Mouse (Mus musculus): ENCODE results near the gene Kat5.

Kat5 gene

DNA sequence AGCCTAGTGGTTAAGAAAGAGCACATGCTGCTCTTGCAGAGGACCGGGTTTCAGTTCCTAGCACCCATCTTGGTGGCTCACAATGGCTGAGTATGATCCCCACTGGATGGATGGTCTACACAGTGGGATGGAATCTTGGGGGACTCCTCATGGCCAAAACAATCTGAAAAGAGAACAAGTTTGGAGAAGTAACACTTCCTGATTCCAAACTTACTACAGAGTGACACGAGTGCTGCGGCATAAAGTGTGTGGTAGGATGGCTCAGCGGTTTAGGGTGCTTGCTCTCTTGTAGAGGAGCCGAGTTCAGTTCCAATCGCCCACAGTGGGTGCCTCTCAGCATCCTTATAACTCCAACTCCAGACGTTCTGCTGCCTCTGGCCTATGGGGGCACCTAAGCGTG lies 15.3 kb upstream of the Kat5 start:
- no peak for DNase-seq

- no peak for DNase-seq
Observed at GRCm38 (mm10) chr19:5621884-5622283, 11.8 kb upstream of the Kat5 start.

DNA sequence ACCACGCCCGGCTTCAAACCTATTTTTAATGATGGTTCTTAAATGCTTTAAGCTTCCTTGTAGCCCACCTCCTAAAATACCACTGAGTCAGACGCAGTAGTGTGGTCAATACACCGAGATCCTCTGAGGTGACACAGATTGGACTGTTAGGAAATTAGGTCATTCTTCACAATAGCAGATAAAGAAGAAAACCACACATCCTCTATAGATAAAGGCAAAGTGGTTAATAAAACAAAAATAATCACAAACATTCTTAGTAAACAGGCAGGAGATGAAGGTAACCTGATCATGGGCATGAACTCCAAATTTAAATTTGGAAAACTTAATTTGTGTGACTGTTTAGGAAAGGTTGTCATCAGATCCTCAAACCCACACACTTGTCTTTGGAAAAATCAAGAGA lies 10.0 kb upstream of the Kat5 start:
- no peak for DNase-seq

DNA sequence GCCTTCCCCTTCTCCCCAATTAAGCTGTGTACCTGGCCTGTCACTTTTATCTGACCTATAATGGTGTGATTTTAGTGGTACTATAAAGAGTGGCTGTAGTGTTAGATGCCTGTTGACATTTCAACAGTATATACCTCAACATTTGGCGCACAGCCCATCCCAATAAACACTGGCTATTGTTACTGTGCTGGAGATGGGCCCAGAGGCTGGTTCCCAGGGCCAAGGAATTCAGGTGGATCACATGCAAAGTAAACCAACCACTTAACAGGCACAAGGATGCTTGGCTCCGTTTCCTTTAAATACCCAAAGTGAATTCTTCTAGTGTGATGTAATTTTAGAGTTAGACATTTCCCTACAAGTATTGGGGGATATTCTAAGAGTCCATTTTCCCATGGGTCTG lies 4.9 kb upstream of the Kat5 start:
- no peak for DNase-seq

DNA sequence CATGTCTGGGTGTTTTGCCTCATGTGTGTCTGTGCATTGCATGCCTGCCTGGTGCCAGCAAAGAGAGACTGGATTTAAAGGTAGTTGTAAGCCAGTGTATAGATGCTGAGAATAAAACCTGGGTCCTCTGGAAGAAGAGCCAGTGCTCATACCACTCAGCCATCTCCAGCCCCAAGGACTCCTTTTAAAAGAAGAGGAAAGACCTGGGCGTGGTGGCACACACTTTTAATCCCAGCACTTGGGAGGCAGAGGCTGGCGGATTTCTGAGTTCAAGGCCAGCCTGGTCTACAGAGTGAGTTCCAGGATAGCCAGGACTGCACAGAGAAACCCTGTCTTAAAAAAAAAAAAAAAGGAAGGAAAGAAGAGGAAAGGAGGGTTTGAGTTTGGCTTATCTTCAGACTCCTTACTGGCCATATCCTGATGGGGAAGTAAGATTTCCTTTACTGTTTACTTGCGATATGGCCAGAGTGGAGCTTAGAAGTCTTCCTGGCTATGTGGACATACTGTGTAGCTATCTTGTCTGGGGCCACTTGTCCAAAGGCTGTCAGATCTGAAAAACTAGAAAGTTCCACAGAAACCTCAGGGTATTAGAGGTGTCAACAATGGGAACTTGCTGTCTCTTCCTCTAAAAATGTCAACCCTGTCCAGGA lies 2.9 kb upstream of the Kat5 start:
- no peak for DNase-seq

GRCm38 (mm10) chr19:5611973-5612372 lies 1.9 kb upstream of the Kat5 start:
- DNase-seq = peak; percentile 16

GRCm38 (mm10) chr19:5609171-5609546 lies 878 bp downstream of the Kat5 start:
- DNase-seq = no peak

GRCm38 (mm10) chr19:5608707-5609106 lies 1.3 kb downstream of the Kat5 start:
- DNase-seq = peak; percentile 36

DNA sequence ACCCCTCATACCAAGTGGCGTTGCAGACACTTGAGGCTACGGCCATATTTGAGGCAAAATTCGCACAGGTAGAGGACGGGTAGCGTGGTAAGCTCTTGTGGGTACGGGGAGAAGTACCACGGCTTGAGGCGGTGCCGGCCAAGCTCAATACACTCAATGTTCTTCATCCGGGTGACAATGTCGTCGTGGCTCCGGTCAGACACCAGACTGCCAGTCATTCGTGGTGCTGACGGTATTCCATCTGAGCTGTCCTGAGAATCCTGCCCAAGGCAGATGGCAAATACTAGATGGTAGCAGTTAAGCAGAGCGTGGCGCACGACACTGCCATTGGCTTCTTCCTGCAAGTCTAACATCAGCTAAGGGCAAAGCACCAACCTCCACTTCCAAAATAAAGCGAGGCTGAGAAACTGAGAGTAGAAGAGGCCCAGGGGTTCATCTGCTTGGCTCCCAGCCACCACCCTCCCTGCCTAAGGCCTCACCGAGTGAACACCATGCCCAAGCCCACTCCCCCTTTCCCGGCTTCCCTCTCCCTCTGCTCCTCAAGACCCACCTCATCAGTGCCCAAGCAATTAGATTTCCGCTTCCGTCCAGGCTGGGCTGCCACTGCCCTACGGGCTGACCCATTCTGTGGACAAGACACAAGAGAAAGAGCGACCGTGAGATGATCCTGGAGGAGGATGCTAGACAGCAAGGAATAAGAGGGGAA lies 2.2 kb downstream of the Kat5 start:
- DNase-seq = peak; percentile 42

DNA sequence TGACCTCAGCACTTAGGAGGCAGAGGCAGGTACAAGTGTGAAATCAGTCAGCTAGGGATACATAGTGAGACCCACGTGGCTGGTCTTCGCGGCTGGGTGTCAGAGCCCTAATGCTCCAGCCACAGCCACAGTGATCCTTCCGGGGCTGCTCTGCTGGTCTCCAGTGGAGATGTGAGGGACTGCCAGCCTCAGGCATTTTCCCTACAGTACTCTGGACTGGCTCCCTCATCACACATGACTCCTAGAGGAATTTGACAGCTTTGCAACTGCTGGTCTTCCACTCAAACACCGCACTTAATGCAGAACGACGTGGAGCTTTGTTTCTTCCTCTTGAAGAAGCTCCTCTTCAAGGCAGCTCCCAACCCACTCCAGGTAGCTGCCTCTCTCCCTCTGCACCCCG lies 3.8 kb downstream of the Kat5 start:
- DNase-seq = peak; percentile 8

GRCm38 (mm10) chr19:5605126-5605525 lies 4.9 kb downstream of the Kat5 start:
- peak; percentile 20 for DNase-seq

- peak; percentile 20 for DNase-seq
Observed at GRCm38 (mm10) chr19:5603664-5604063, 6.4 kb downstream of the Kat5 start.

DNA sequence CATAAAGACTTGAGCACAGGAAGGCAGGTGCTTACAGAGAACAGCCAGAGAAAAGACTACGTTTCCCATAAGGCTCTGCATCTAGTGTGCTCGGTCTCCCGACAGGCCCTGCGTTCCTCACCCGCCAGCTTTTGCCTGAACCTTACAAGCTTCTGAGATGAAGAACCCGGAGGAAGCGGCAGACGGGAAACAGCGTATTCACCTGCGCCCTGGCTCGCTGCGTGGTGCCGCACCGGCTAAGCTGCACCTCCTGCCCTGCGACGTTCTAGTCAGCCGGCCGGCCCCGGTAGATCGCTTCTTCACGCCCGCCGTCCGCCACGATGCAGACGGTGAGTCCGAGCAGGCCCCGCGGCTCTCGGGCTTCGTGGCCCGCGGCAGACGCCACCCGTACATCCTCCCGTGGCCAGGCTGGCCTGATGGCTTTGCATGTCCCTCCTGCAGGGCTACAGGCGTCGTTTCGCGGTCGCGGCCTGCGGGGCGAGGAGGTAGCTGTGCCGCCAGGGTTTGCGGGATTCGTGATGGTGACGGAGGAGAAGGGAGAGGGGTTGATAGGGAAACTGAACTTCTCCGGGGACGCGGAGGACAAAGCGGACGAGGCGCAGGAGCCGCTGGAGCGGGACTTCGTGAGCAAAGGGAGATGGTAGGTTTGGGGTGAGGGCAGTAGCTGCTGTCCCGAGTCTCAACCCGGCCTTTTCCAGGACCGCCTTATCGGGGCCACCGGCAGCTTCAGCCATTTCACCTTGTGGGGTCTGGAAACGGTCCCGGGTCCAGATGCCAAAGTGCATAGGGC lies 8.1 kb downstream of the Kat5 start, which contains the start of gene Rnaseh2c:
Gene Rnaseh2c, plus strand, starts transcription at position 122 of the 790 bp plus-strand sequence.
- DNase-seq = peak; percentile 79

- DNase-seq = no peak
Observed at GRCm38 (mm10) chr19:5599224-5599623, 10.8 kb downstream of the Kat5 start.

GRCm38 (mm10) chr19:5591888-5592287 lies 18.1 kb downstream of the Kat5 start:
- DNase-seq = no peak

- DNase-seq = no peak
Observed at GRCm38 (mm10) chr19:5589159-5589558, 20.9 kb downstream of the Kat5 start.

DNA sequence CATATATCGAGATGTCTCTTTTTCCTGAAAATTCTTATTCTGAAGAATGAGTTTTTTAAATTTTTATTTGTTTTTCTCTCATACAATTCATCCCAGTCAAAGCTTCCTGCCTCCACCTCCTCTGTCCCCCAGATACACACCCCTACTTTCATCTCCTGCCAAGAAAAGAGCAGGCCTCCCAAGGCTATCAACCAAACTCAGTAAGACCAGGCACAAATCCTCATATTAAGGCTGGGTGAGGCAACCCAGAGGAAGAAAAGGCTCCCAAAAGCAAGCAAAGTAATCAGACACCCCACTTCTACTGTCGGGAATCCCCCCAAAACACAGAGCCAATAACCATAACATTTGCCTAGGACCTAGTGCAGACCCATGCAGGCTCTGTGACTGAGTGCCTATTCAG lies 28.0 kb downstream of the Kat5 start:
- no peak for DNase-seq

DNA sequence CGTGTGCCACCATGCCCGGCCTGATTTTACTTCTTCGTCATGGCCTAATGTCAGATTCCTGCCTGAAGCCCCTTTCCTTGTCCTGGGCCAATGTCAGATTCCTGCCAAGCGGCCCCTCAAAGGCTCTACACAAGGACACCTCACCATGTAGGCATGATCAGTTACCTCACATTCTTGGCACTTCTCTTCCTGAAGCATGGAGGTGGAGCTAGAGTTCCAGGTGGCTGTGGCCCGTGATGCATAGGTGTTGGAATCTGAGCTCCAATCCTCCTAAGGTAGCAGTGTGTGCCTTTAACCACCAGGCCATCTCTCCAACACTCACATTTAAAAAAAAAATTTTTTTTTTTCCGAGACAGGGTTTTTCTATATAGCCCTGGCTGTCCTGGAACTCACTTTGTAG lies 29.3 kb downstream of the Kat5 start:
- DNase-seq = no peak

GRCm38 (mm10) chr19:5579971-5580370 lies 30.1 kb downstream of the Kat5 start:
- no peak for DNase-seq

GRCm38 (mm10) chr19:5575336-5575735 lies 34.7 kb downstream of the Kat5 start:
- no peak for DNase-seq

DNA sequence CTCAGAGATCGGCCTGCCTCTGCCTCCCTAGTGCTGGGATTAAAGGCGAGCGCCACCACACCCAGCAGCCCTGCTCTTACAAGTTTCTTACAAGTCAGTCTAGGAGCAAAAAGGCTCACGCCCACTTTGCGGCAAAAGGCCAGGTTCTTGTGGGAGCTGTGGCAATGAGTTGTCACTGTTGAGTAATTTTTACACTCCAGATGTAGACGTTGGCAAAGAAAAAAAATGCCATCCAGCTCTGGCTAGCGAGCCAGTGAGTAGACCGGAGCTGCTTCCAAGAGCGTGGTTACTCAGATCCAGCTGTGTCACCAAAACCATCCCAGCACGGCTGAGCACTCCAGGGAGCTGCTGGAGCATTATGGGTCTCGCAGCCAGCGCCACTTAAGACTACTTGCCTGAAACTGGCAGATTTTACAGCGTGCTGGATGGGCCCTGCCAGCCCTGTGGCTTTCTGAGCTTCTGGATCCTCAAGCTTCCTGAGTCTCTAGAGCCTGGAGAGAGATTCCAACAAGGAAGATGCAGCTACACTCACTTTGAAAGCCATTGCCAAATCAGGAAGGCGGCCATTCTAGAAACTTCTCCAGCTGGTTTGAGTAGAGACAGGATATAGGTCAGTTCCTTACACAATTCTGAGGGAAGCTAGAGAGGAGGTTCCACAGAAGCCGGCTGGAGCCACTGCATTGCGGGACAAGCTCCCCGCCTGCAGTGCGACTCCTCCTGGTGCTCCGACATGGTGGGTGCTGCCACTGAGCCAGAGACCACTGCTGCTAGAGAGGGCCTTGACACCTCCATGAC lies 37.5 kb downstream of the Kat5 start:
- DNase-seq = no peak

- DNase-seq = no peak
Observed at GRCm38 (mm10) chr19:5571831-5572230, 38.2 kb downstream of the Kat5 start.

Measured in cerebellum, adult 11-12 months (tissue).